Mouse (Mus musculus): ENCODE results near the gene Psma6.

DNA sequence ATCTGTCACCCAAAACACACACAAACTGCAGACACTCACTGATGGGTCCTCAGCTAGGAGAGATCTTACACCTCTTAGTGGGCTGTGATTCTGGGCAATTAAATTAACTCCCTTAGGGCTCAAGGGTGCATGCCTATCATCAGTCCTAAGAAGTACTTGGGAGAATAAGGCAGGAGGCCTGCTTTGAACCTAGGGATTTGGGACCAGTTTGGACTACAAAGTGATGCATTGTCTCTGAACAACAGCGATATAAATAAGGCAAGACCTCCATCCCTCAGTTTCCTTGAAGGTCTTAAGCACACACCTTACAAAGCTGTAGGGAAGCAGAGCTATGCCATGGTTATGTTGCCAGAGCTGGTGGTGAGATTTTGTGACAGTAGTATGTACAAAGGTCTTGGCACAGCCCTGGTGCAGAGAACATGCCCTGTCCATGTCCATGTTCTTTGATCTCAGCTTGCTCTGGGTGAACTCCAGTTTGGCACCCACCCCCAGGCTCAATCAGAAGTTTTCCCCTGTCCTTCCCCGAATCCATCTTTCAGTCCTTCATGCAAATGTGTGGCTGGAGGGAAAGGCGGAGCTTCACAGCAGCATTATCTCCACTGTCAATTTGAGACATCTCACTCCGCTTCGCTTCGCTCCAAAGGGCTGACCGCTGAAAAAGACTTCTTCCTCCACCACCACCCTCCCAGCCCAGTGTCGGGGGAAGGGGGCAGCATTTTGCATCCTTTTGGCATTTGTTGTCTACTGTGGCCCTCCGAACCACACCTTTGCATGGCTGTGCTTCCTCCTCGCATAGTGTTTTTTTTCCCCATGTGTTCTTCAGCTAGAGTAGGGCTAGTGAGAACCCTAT is 83.5 kb downstream of the Psma6 start:
- no peak for TF ChIP-seq CTCF (IDR thresholded peaks at IDR 0.05; ENCODE audit: borderline replicate concordance, extremely low read depth, insufficient read depth, insufficient read length)
- no peak for TF ChIP-seq POLR2A (IDR thresholded peaks at IDR 0.05; ENCODE audit: borderline replicate concordance, extremely low read depth, insufficient read depth, insufficient read length, poor library complexity, severe bottlenecking)

Data from brain, embryonic 14.5 days (tissue).